Mouse (Mus musculus) ES-Bruce4 (cell line): Measurements from ENCODE around the gene Vat1.

Source experiments
- CTCF ChIP-seq: IDR thresholded peaks from one replicate; pipeline ENCODE4 v1.8.1; 2011; ENCODE audit warnings: low read depth, low read length
- EP300 ChIP-seq: IDR thresholded peaks from 2 replicates; pipeline ENCODE4 v1.6.1; 2011; ENCODE audit warnings: low read depth, low read length; ENCODE audit not compliant: insufficient read depth

- TF ChIP-seq EP300, result no peak
- TF ChIP-seq CTCF, result no peak
Measured at GRCm38 (mm10) chr11:101472336-101472735, 6.3 kb upstream of the Vat1 start.
